Mouse (Mus musculus): ENCODE data around the gene Gm17359. TPM values are rescaled to one million over a fixed set of nuclear protein-coding genes. Genes with fewer than 3 reads are reported as not detected.

Gene Gm17359
- polyA plus RNA-seq, 1 experiment from 2014 or later = not detected

- no peak for ATAC-seq (ENCODE audit: low FRiP score, low TSS enrichment)
- Histone ChIP-seq H3K4me3 (ENCODE audit: low read length) (no peak overlapping the region), H3K27me3 (ENCODE audit: control insufficient read depth, insufficient read depth, low read length) (no peaks in the 10 kb centered on the region), H3K4me1 (ENCODE audit: control insufficient read depth, insufficient read depth, low read length) (no peaks in the 10 kb centered on the region), H3K27ac (ENCODE audit: low read depth, low read length) (no peak overlapping the region), H3K4me2 (replicated peaks; ENCODE audit: low read depth, low read length) (no peak overlapping the region), H3K9ac (ENCODE audit: low read depth, low read length) (no peak overlapping the region), H3K9me3 (ENCODE audit: control insufficient read depth, low read length) (no peaks in the 10 kb centered on the region), H3K36me3 (ENCODE audit: control insufficient read depth, insufficient read depth, low read length) (no peaks in the 10 kb centered on the region)
- WGBS = 80% methylated on average over 7 of the region's 7 CpGs
Measured at GRCm38 (mm10) chr3:79371506-79372195, 35.2 kb downstream of the Gm17359 start.

DNA sequence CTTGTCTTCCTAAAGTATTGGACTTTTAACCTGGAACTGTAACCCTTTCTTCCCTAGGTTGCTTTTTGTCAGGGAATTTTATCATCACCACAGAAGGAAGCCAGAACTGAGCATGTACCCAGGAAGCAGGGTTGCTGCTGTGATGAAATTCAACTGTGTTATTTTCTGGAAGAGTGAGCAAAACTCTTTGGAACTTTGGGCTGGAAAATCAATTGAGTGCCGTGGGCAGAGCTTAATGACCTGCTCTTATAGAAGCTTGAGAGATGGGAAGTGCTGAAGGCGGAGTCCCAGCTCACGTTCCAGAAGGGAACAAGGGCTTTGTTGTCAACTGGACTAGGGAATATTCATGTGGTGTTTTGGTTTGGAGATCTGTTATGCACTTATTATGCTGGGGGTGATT, 37.5 kb downstream of the Gm17359 start:
- no peak for ATAC-seq (ENCODE audit: low FRiP score, low TSS enrichment)
- Histone ChIP-seq H3K9me3 (ENCODE audit: control insufficient read depth, low read length) (no peaks in the 10 kb centered on the region), H3K27me3 (ENCODE audit: control insufficient read depth, insufficient read depth, low read length) (no peaks in the 10 kb centered on the region), H3K36me3 (ENCODE audit: control insufficient read depth, insufficient read depth, low read length) (no peaks in the 10 kb centered on the region), H3K4me3 (ENCODE audit: low read length) (no peak overlapping the region), H3K4me2 (replicated peaks; ENCODE audit: low read depth, low read length) (no peak overlapping the region), H3K4me1 (ENCODE audit: control insufficient read depth, insufficient read depth, low read length) (no peaks in the 10 kb centered on the region), H3K27ac (ENCODE audit: low read depth, low read length) (no peak overlapping the region), H3K9ac (ENCODE audit: low read depth, low read length) (no peak overlapping the region)
- WGBS = 54% methylated on average over 3 of the region's 3 CpGs

DNA sequence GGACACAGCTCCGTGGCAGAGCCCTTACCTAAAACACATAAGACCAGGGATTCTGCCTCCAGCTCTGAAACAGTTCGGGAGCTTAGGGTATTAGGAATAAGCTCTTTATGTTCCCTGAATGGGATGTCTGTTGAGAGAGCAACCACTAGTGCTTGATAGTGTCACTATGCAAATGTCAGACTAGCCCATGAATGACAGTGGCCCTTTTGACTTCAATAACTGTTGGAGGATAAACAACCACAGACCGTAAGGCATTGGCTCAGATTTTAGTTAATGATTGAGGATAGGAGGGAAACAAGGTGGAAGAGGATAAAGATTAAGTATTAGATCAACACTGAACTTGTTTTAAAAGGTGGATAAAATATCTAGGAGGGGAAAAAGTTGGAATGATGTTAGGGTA, 41.6 kb downstream of the Gm17359 start:
- Histone ChIP-seq H3K36me3 (ENCODE audit: control insufficient read depth, insufficient read depth, low read length) (no peaks in the 10 kb centered on the region), H3K4me1 (ENCODE audit: control insufficient read depth, insufficient read depth, low read length) (0 out of 2 replicates have a peak, but pooled peaks cover 3% of the 10 kb centered on the region), H3K27me3 (ENCODE audit: control insufficient read depth, insufficient read depth, low read length) (no peaks in the 10 kb centered on the region), H3K4me2 (replicated peaks; ENCODE audit: low read depth, low read length) (no peak overlapping the region), H3K9me3 (ENCODE audit: control insufficient read depth, low read length) (no peaks in the 10 kb centered on the region), H3K27ac (ENCODE audit: low read depth, low read length) (no peak overlapping the region), H3K4me3 (ENCODE audit: low read length) (no peak overlapping the region), H3K9ac (ENCODE audit: low read depth, low read length) (no peak overlapping the region)
- no peak for ATAC-seq (ENCODE audit: low FRiP score, low TSS enrichment)
- 45% methylated on average over 3 of the region's 3 CpGs for WGBS

DNA sequence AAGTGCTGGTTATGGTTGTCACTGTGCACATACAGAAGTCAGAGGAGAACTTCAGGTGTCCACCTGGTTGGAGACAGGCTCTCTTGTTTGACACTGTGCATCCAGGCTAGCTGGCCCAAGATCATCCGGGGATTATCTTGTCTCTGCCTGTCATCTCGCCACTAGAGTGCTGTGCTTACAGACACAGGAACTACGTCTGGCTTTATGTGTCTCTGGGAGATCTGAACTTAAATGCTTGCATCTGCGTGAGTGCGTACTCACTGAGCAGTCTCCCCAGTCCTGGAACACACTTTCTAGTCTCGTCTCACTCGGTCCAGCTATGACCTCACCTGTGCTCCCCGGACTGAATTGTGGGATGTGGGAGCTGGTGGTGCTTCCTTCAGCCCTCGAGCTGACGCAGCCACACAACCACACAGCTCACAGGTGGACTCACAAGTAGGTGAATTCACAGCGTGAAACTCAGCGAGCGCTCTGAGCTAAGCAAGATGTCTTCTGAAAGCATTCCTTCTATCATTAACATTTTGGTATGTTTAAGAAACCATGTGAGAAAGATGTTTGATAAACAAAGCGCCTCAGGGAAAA, 42.9 kb downstream of the Gm17359 start:
- Histone ChIP-seq H3K27ac (ENCODE audit: low read depth, low read length) (no peak overlapping the region), H3K36me3 (ENCODE audit: control insufficient read depth, insufficient read depth, low read length) (no peaks in the 10 kb centered on the region), H3K9ac (ENCODE audit: low read depth, low read length) (no peak overlapping the region), H3K27me3 (ENCODE audit: control insufficient read depth, insufficient read depth, low read length) (no peaks in the 10 kb centered on the region), H3K9me3 (ENCODE audit: control insufficient read depth, low read length) (no peaks in the 10 kb centered on the region), H3K4me2 (replicated peaks; ENCODE audit: low read depth, low read length) (no peak overlapping the region), H3K4me3 (ENCODE audit: low read length) (no peak overlapping the region), H3K4me1 (ENCODE audit: control insufficient read depth, insufficient read depth, low read length) (0 out of 2 replicates have a peak, but pooled peaks cover 3% of the 10 kb centered on the region)
- ATAC-seq (ENCODE audit: low FRiP score, low TSS enrichment) = no peak
- WGBS = 83% methylated on average over 14 of the region's 14 CpGs

- no peak for ATAC-seq (ENCODE audit: low FRiP score, low TSS enrichment)
- H3K27me3 ChIP-seq (ENCODE audit: control insufficient read depth, insufficient read depth, low read length) = no peaks in the 10 kb centered on the region
- no peaks in the 10 kb centered on the region for H3K9me3 ChIP-seq (ENCODE audit: control insufficient read depth, low read length)
- H3K27ac ChIP-seq (ENCODE audit: low read depth, low read length) = no peak overlapping the region
- H3K36me3 ChIP-seq (ENCODE audit: control insufficient read depth, insufficient read depth, low read length) = no peaks in the 10 kb centered on the region
- WGBS = 68% methylated on average over 6 of the region's 6 CpGs
- H3K4me2 ChIP-seq (replicated peaks; ENCODE audit: low read depth, low read length) = no peak overlapping the region
- H3K4me1 ChIP-seq (ENCODE audit: control insufficient read depth, insufficient read depth, low read length) = 0 out of 2 replicates have a peak, but pooled peaks cover 3% of the 10 kb centered on the region
- H3K9ac ChIP-seq (ENCODE audit: low read depth, low read length) = no peak overlapping the region
- no peak overlapping the region for H3K4me3 ChIP-seq (ENCODE audit: low read length)
Measured at GRCm38 (mm10) chr3:79379873-79380595, 43.6 kb downstream of the Gm17359 start.

GRCm38 (mm10) chr3:79381398-79381797, 44.9 kb downstream of the Gm17359 start:
- Histone ChIP-seq H3K4me3 (ENCODE audit: low read length) (no peak overlapping the region), H3K4me2 (replicated peaks; ENCODE audit: low read depth, low read length) (no peak overlapping the region), H3K4me1 (ENCODE audit: control insufficient read depth, insufficient read depth, low read length) (0 out of 2 replicates have a peak, but pooled peaks cover 3% of the 10 kb centered on the region), H3K27ac (ENCODE audit: low read depth, low read length) (no peak overlapping the region), H3K9me3 (ENCODE audit: control insufficient read depth, low read length) (no peaks in the 10 kb centered on the region), H3K9ac (ENCODE audit: low read depth, low read length) (no peak overlapping the region), H3K36me3 (ENCODE audit: control insufficient read depth, insufficient read depth, low read length) (no peaks in the 10 kb centered on the region), H3K27me3 (ENCODE audit: control insufficient read depth, insufficient read depth, low read length) (no peaks in the 10 kb centered on the region)
- no peak for ATAC-seq (ENCODE audit: low FRiP score, low TSS enrichment)
- WGBS = 45% methylated on average over 4 of the region's 4 CpGs

DNA sequence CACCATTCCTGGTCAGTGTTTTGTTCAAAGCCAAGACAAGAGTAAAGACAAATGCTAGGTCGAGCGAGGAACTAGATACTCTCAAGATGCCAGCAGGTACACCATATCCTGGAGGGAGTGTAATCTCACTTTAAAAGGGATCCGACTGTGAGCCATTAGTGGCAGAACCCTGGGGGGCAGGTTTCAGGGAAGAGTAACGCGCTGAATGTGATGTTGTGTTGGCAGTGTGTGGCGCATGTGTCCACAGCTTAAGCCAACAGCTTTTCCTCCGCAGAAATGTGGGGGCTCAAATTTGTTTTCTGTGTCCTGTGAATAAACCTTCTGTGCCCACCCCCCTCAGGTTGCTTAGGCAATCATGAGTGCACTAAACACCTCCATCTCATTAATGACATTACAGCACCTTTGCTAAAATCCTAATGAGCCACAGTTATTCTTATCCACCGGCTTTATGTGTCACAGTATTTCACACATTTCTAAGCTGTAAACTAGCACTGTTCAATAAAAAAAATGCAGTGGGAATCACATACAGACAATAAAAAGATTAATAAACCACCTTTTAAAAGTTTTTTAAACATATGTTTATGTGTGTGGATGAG, 49.1 kb downstream of the Gm17359 start:
- Histone ChIP-seq H3K36me3 (ENCODE audit: control insufficient read depth, insufficient read depth, low read length) (no peaks in the 10 kb centered on the region), H3K9me3 (ENCODE audit: control insufficient read depth, low read length) (no peaks in the 10 kb centered on the region), H3K27me3 (ENCODE audit: control insufficient read depth, insufficient read depth, low read length) (no peaks in the 10 kb centered on the region), H3K9ac (ENCODE audit: low read depth, low read length) (no peak overlapping the region), H3K4me2 (replicated peaks; ENCODE audit: low read depth, low read length) (no peak overlapping the region), H3K27ac (ENCODE audit: low read depth, low read length) (no peak overlapping the region), H3K4me3 (ENCODE audit: low read length) (no peak overlapping the region), H3K4me1 (ENCODE audit: control insufficient read depth, insufficient read depth, low read length) (0 out of 2 replicates have a peak, but pooled peaks cover 3% of the 10 kb centered on the region)
- 37% methylated on average over 8 of the region's 8 CpGs for WGBS
- no peak for ATAC-seq (ENCODE audit: low FRiP score, low TSS enrichment)

DNA sequence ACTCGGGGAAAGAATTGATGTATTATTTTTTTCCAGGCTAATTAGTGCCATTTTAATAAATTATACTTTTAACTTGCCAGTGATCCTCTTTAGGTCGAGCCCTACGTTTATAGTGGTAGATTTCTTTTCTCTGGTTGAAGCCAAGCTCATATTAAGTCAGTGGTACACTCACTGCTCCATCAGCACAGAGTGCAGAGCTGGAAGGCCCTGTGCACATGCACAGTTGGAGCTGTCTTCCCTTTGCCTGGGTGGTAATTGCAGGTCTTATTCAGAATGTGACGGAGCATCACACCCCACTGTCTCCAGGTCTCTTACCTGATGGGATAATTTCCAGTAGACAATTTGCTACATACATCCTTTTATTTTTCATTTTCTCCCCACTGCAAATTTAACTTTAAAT, 52.6 kb downstream of the Gm17359 start:
- Histone ChIP-seq H3K9ac (ENCODE audit: low read depth, low read length) (no peak overlapping the region), H3K4me3 (ENCODE audit: low read length) (no peak overlapping the region), H3K4me2 (replicated peaks; ENCODE audit: low read depth, low read length) (no peak overlapping the region), H3K36me3 (ENCODE audit: control insufficient read depth, insufficient read depth, low read length) (no peaks in the 10 kb centered on the region), H3K9me3 (ENCODE audit: control insufficient read depth, low read length) (peaks cover 6% of the 10 kb centered on the region; the same call in 1 of the 2 replicates), H3K27me3 (ENCODE audit: control insufficient read depth, insufficient read depth, low read length) (no peaks in the 10 kb centered on the region), H3K27ac (ENCODE audit: low read depth, low read length) (no peak overlapping the region), H3K4me1 (ENCODE audit: control insufficient read depth, insufficient read depth, low read length) (no peaks in the 10 kb centered on the region)
- WGBS = 47% methylated on average over 4 of the region's 4 CpGs
- no peak for ATAC-seq (ENCODE audit: low FRiP score, low TSS enrichment)

All from kidney, embryonic 14.5 days (tissue).